Mouse (Mus musculus) embryo, embryonic 10.5 days (tissue): ENCODE results near the gene Fam178b.

ENCODE experiments used
- DNase-seq: peaks from one replicate; pipeline ENCODE4 v3.0.0-alpha.2; 2015; ENCODE audit warnings: low spot score

Gene Fam178b

DNA sequence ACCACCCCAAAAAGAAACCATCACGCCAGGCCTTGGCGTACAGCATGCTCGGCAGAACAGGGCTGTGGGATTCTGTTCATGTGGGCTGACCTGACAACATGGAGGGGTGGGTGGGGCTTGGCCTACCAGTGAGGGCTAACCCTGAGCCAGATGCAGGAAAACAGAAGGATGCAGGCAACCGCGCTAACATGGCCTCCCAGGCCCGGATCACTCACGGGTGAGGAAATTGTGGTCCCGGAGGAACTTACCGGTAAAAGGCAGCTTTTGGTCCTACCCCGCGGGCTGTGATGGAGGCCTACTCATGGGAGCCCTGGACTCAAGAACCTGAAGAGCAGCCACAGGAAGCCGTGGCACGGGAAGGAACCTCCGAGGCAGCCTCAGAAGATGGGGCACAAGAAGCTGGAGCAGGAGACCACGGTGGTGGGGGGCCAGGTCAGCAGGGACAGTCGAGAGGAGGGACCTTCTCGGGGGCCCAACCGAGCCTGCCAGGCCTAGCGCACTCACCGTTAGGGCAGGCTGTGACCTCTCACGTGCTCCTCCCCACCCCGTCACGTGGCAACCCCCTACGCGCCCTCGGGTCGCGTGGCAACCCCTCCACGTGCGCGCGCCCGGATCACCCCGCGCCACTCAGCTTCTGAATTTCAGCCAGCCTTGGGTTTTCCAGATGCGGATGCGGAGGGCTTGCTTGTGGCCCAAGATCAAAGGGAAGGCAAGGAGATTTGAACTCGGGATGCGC is at the start of gene Fam178b:
TSS of gene Fam178b (minus strand) at position 564 of the 736 bp plus-strand sequence.
- DNase-seq = no peak

GRCm38 (mm10) chr1:36724057-36724431 is 41.1 kb upstream of the Fam178b start:
- no peak for DNase-seq

DNA sequence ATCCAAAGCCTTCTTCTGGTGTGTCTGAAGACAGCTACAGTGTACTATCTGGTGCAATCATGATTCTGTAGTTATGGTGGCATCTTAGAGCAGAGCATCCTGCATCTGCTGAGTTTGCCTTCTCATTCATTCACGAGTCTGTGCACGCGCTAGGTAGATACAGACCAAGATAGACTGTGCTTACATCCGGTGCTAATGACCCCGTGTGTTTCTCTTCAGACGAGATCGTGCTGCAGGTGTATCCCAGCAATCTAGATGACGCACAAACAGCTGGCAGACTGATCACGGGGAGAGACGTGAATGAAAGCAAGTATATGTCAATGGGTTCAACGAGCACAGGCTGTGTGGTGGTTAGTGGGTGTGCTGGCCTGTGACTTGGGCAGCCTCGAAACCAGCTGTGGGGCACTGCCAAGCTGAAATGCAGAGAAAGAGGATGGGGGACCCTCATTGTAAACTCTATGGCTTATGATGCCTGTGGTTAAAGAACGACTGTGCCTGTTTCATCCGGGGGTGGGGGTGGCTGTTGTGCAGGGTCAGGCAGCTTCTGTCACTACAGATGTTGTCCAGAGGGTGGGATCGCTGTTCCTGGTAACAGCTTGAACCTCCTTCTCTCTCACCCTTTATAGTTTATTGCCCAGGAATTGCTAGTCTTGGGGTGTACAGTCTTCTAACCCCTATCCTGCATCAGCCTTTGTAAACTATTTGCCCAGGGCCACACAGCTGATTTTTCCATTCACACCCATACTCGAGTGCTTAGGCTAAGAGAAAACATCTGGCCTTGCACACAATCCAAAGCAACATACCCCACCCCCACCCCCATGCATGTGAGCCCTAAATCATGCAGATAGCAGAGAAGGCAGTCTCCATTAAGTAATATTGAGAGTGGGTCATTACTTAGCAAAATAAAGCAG is 40.4 kb upstream of the Fam178b start:
- peak; percentile 48 for DNase-seq

DNA sequence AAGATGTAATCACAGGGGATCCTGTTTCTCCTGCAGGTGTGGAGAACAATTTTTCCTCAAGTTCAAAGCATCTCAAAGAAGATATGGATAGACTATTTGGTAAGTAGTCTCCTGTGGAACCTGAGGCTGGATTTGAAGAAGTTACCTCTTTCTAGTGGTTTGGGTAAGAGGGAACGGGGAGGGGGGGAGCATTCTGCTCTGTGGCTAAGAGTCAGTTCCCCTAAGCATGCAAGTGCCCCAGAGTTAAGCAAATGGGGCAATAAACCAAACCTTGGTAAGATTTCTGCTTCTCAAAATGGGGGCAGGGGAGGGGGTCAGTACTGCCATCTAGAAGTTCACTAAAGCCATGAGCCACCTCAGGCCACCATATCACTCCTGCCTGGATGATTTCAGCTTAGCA is 35.8 kb upstream of the Fam178b start:
- DNase-seq = no peak

GRCm38 (mm10) chr1:36714311-36714710 is 31.3 kb upstream of the Fam178b start, which contains the start of gene Actr1b:
Gene Actr1b (minus strand): TSS chr1:36714422.
- DNase-seq = no peak

DNA sequence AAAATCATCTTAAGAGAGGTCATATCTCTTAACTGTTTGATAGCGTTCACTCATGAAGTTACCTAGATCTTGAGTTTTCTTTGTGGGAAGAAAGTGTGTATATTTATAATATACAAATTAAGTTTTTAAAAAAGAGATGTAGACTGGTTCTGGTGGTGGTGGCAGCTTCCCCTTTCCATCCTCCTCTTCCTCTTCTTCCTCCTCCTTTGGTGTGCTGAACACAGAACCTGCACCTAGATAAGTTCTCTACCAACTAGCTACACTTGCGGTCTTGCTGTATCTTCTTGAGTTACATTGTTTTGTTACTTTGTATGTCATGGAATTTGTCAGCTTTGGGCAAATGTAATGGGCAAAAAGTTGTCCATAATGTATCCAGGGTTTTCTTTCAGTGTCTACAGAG is 28.1 kb upstream of the Fam178b start:
- DNase-seq = no peak

DNA sequence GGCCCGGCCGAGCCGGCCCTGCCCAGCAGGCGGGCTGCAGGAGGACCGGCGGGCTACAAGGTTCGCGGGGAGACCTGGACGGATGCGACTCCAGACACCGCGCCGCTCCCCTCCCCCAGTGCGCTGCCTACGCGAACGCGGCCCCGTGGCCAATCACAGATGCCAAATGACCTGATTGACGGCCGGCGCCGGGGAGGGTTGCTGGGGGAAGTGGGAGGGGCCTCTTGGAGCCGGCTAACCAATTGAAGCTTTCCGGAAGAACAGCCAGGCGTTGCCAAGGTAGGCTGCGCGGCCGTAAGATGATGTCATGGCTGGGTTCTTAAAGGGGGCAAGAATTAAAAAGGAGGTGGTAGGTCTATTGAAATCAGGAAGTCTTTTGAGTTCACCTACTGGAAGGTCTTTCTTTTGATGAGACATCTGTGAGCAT is 26.9 kb upstream of the Fam178b start, which contains the start of gene 4933424G06Rik:
TSS of gene 4933424G06Rik (plus strand) at position 296 of the 427 bp plus-strand sequence.
- DNase-seq = peak; percentile 99

DNA sequence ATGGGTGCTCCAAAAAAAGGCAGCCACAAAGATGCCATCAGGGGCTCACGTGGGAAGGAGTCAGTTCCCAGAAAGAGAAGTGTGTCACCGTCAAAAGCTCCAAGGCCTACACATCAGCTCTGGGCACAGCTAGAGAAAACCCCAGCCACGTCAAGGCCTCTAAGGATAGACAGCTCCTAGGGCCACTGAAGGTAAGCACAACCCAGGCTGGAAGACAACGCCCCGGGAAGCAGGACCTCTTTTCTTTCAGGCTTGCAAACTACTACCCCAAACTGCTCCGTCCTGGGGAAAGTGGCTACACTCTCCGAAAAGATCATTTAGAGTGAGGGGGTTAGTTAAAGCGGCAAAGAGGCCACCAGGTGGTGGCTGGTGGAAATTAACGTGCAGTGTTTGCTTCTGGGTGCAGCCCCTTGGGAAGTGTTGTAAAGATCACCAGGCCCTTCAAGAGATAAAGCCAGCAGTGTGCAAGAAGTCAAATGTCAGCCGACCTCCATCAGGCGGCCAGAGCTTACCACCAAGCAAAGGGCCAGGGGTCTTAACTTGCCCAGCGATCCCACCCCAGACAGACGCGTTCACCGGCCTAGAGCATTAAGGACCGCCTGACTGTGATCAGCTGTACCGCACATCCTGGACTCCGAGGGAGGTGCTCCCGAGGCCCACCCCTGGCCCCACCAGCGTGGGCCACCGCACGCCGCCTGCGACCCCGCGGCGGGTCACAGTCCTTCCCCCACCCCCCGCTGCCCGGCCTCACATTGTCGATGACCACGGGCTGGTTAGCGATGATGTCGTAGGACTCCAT is 26.3 kb upstream of the Fam178b start:
- DNase-seq = peak; percentile 62

DNA sequence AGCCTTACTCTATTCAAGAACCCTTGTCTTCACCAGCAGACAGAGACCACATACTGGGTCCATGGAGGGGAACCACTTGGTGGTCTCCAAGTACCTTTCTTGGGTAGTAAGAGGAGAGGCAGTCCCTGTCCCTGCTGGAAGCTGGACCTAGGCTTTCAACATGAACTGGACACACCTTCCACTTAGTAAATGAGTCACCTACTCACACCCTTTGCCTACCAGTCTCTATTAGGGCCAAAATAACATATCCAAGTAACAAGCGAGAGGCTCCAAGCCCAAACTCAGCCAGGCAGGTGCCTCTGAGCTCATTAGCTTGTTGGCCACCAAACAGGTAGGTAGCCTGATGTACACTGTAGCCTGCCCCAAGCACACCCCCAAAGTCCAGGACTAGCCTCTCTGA is 25.6 kb upstream of the Fam178b start:
- DNase-seq = no peak

- no peak for DNase-seq
These were observed 24.8 kb upstream of the Fam178b start for GRCm38 (mm10) chr1:36707797-36708196.

- DNase-seq = no peak
These were observed 24.2 kb upstream of the Fam178b start for GRCm38 (mm10) chr1:36707166-36707565.

DNA sequence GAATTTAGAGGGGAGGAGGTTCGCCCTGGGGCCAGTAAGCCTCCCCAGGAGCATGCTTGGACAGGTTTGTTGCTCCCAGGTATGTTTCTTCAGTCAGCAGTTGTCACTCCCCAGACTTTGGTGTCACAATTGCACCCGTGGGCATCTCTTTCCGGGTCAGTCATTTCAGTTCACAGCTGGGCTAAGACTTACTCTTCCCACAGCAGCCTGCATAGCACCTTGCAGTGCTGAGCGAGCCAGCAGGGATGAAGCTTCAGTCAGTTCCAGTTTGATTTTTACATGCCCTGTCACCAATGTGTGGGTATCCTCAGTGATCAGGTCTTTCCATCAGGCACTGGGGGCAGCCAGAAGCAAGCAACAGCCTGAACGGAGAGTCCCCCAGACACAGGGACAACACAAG is 14.0 kb upstream of the Fam178b start:
- DNase-seq = no peak

DNA sequence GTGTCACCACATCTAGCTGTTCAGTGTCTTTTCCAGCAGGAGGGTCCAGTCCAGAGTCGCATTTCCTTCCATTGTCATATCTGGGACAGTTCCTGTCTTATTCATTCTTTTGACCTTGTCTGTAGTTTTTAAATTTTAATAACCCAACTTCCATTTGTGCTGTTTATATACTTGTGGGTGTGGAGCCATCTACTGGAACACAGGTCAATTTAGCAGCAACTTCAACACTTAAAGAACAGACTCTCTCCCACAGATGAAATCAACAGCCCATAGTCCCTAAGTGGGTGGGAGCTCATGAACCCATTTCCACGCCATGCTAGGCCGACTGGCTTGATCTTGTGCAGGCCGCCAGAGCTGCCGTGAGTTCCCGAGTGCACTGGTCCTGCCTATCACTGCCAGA is 13.4 kb upstream of the Fam178b start:
- DNase-seq = no peak

DNA sequence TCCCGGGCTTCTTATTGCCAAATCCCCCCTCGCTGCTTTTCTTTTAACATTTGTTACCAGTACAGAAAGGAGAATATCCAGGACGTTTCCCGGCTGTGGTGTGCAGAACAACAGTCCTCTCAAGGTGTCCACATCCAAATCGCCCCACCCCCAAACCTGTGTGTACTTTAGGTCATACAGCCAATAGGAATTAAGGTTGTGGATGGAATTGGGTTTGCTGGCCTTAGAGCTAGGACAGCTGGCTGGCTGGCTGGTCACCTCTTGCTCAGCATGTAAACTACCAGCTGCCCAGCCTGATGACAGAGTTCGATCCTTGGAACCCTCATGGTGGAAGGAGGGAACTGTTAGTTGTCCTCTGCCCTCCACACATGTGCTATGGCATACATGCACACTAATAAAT is 11.9 kb upstream of the Fam178b start:
- DNase-seq = no peak

GRCm38 (mm10) chr1:36691271-36692155 is 8.5 kb upstream of the Fam178b start, which contains the start of gene Cox5b:
Gene Cox5b (plus strand): TSS chr1:36691449.
- peak; percentile 100 for DNase-seq

DNA sequence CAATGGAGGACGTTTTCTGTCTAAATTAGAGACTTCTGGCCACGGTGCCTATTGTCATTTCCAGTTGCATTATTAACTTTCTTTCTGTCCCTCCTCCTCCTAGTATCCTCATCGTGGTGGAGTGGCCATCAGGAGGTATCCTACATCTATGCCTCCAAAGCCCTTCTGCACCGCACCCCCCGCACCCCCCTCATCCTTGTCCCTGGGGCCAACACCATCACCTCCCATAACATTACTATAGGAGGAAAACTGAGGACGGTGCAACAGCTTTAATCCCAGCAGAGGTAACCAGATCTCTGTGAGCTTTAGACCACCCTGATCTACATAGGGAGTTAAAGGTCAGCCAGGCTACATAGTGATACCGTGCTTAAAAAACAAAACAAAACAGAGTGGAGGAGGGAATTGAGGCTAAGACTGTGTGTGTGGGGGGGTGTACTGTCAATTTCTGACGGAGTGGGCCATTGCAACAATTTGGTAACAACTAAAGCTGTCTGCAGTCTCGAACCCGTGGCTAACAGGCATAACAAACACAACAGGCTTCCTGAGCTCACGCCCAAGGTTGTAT is 7.8 kb upstream of the Fam178b start:
- DNase-seq = no peak

- peak; percentile 92 for DNase-seq
These were observed 956 bp upstream of the Fam178b start for GRCm38 (mm10) chr1:36683810-36684467.

- DNase-seq = peak; percentile 26
These were observed 2.1 kb downstream of the Fam178b start for GRCm38 (mm10) chr1:36680893-36681292.

- no peak for DNase-seq
These were observed 8.0 kb downstream of the Fam178b start for GRCm38 (mm10) chr1:36674936-36675335.
